Mouse (Mus musculus): Measurements from ENCODE around the gene Exoc6b. TPM values are rescaled to one million over a fixed set of nuclear protein-coding genes. Genes with fewer than 3 reads are reported as not detected.

The Exoc6b gene
- total RNA-seq, 4 experiments from 2014 or later: 113 to 138 (median 123) TPM

Other genes with a start within 250 kb of the Exoc6b start
- 10 to 100 TPM; 39.2 to 56.1 (median 48.4) TPM for gene Spr, start 68.3 kb upstream of the Exoc6b start, total RNA-seq (2022)
- 10 to 100 TPM; 15.0 to 22.5 (median 17.5) TPM for gene Emx1, start 117.9 kb upstream of the Exoc6b start, total RNA-seq (2022)

All from layer of hippocampus, adult 8-10 months (tissue).